12 mouse cellular contexts compared by ENCODE assay signal in genomic region chr4:57181538-57181937, GRCm38 (mm10). TPM values are rescaled to one million over a fixed set of nuclear protein-coding genes. Genes with fewer than 3 reads are reported as not detected.
DNase-seq lines count a peak whose midpoint lies in the region; ATAC-seq and TF ChIP-seq lines count a peak whose summit lies in the region.
"Had no signal": no experiment of that assay in that cellular context is flagged by ENCODE, and none has a peak within 500 bp of the region (broad histone marks: within the 10 kb centered on the region; RNA-seq: fewer than 3 reads in every experiment).

No protein-coding gene starts in this region.

- peak; percentile 66 for TF ChIP-seq CTCF in heart, adult 2 months (IDR thresholded peaks at IDR 0.05)
- peak; percentile 74 for TF ChIP-seq CTCF in stomach, postnatal 0 days (IDR thresholded peaks at IDR 0.05; ENCODE audit: low read depth)

- ATAC-seq in stomach, postnatal 0 days (ENCODE audit: low FRiP score, low TSS enrichment), result no peak
- ATAC-seq in hindbrain, embryonic 13.5 days (ENCODE audit: low FRiP score), result no peak
- ATAC-seq: forebrain, embryonic 16.5 days had no signal

- no peaks in the 10 kb centered on the region for H3K79me2 ChIP-seq in heart, adult 2 months (replicated peaks; ENCODE audit: control insufficient read depth, insufficient read depth, low read length)

- no peaks in the 10 kb centered on the region for H3K4me1 ChIP-seq in heart, adult 2 months (ENCODE audit: control insufficient read depth, insufficient read depth, low read length)
- no peaks in the 10 kb centered on the region for H3K4me1 ChIP-seq in stomach, postnatal 0 days (replicated peaks; ENCODE audit: control insufficient read depth, insufficient read depth)
- H3K4me1 ChIP-seq in hindbrain, embryonic 13.5 days (replicated peaks), result 0 out of 2 replicates have a peak, but pooled peaks cover 4% of the 10 kb centered on the region
- H3K4me1 ChIP-seq: heart, embryonic 15.5 days had no signal

- no peaks in the 10 kb centered on the region for H3K9me3 ChIP-seq in stomach, postnatal 0 days (ENCODE audit: control insufficient read depth, low read length)
- no peaks in the 10 kb centered on the region for H3K9me3 ChIP-seq in hindbrain, embryonic 13.5 days
- H3K9me3 ChIP-seq: heart, embryonic 15.5 days; midbrain, embryonic 12.5 days had no signal

- H3K4me2 ChIP-seq in stomach, postnatal 0 days (replicated peaks; ENCODE audit: low read depth), result no peak overlapping the region
- H3K4me2 ChIP-seq in hindbrain, embryonic 13.5 days, result no peak overlapping the region
- H3K4me2 ChIP-seq: heart, embryonic 15.5 days; midbrain, embryonic 12.5 days had no signal

- H3K36me3 ChIP-seq in heart, adult 2 months (ENCODE audit: control insufficient read depth, insufficient read depth, low read length), result no peaks in the 10 kb centered on the region
- no peaks in the 10 kb centered on the region for H3K36me3 ChIP-seq in stomach, postnatal 0 days (ENCODE audit: control insufficient read depth, insufficient read depth, low read length)
- no peaks in the 10 kb centered on the region for H3K36me3 ChIP-seq in hindbrain, embryonic 13.5 days
- H3K36me3 ChIP-seq: G1E; heart, embryonic 15.5 days; midbrain, embryonic 12.5 days had no signal

- no peak overlapping the region for H3K9ac ChIP-seq in heart, adult 2 months (ENCODE audit: low read depth, low read length)
- no peak overlapping the region for H3K9ac ChIP-seq in stomach, postnatal 0 days (ENCODE audit: low read length)
- no peak overlapping the region for H3K9ac ChIP-seq in hindbrain, embryonic 13.5 days
- H3K9ac ChIP-seq: heart, embryonic 15.5 days; midbrain, embryonic 12.5 days had no signal

- H3K4me3 ChIP-seq in heart, adult 2 months, result no peak overlapping the region
- H3K4me3 ChIP-seq in stomach, postnatal 0 days (ENCODE audit: low read depth, low read length), result no peak overlapping the region
- H3K4me3 ChIP-seq in hindbrain, embryonic 13.5 days, result no peak overlapping the region
- H3K4me3 ChIP-seq: heart, embryonic 15.5 days; midbrain, embryonic 12.5 days had no signal

- DNase-seq in heart, adult 2 months, result no peak
- DNase-seq in heart, postnatal 36 days, result no peak
- peak; percentile 53 for DNase-seq in urinary bladder, postnatal 14 days (ENCODE audit: low spot score)
- no peak for DNase-seq in urinary bladder, postnatal 10 days (ENCODE audit: low spot score)
- DNase-seq in cerebellum, postnatal 25 days, result peak; percentile 45 to 71
- DNase-seq in stomach, postnatal 0 days (ENCODE audit: low spot score), result no peak
- DNase-seq in ovary, adult 18-20 months (ENCODE audit: low spot score), result no peak

- no peak for TF ChIP-seq EP300 in heart, adult 2 months (IDR thresholded peaks at IDR 0.05; ENCODE audit: insufficient read depth, low read depth, low read length)
- TF ChIP-seq EP300 in stomach, postnatal 0 days (optimal IDR thresholded peaks at IDR 0.05), result no peak

- TF ChIP-seq POLR2A in heart, adult 2 months (IDR thresholded peaks at IDR 0.05; ENCODE audit: insufficient read depth, low read depth, low read length), result no peak

- 53% methylated on average over 1 of the region's 1 CpGs for WGBS in heart, adult 2 months
- 63% methylated on average over 1 of the region's 1 CpGs for WGBS in stomach, postnatal 0 days
- 67% methylated on average over 1 of the region's 1 CpGs for WGBS in hindbrain, embryonic 13.5 days

- no peak overlapping the region for H3K27ac ChIP-seq in heart, adult 2 months
- no peak overlapping the region for H3K27ac ChIP-seq in stomach, postnatal 0 days (replicated peaks)
- no peak overlapping the region for H3K27ac ChIP-seq in hindbrain, embryonic 13.5 days
- H3K27ac ChIP-seq: heart, embryonic 15.5 days; midbrain, embryonic 12.5 days had no signal

- H3K27me3 ChIP-seq in heart, adult 2 months (ENCODE audit: control insufficient read depth, insufficient read depth, low read length), result no peaks in the 10 kb centered on the region
- no peaks in the 10 kb centered on the region for H3K27me3 ChIP-seq in stomach, postnatal 0 days (ENCODE audit: control insufficient read depth, insufficient read depth, low read length)
- no peaks in the 10 kb centered on the region for H3K27me3 ChIP-seq in hindbrain, embryonic 13.5 days
- H3K27me3 ChIP-seq: heart, embryonic 15.5 days; midbrain, embryonic 12.5 days had no signal

- intact Hi-C loops in heart, adult 2 months (cut with DNase I), result no loop called here
- intact Hi-C loops in heart, postnatal 36 days (cut with DNase I), result no loop called here

RNA-seq across cellular contexts. Expression of gene Epb41l4b, which starts 38.3 kb away (rescaled TPM):
- total RNA-seq in heart, adult 2 months (2021), result 1 to 10 TPM; 2.6 to 3.0 TPM
- 1.9 and 2.3 TPM in 2 replicates for polyA plus RNA-seq in heart, adult 2 months (2012; rRNA removed)
- total RNA-seq in heart, postnatal 36 days (2021), result 1 to 10 TPM; 2.8 to 3.3 TPM
- 23.0 and 23.5 TPM in 2 replicates for polyA plus RNA-seq in stomach, postnatal 0 days (2015; fragmentation: Nextera tagmentation; extraction: Ambion mirVana)
- 1.7 and 2.1 TPM in 2 replicates for polyA plus RNA-seq in hindbrain, embryonic 13.5 days (2015; fragmentation: Nextera tagmentation; extraction: Ambion mirVana)
- polyA plus RNA-seq: G1E had no signal

Comparison
In these comparisons a context has a peak if more than half of its experiments do, and no peak if none do; other contexts are left out.
1. DNase-seq: peak in urinary bladder, postnatal 14 days (single experiment) and cerebellum, postnatal 25 days (2 of 2); none in heart, adult 2 months (0 of 2), heart, postnatal 36 days (0 of 2), urinary bladder, postnatal 10 days (single experiment), stomach, postnatal 0 days (single experiment) and ovary, adult 18-20 months (single experiment).